Mouse (Mus musculus) left cerebral cortex, postnatal 10 days (tissue): ENCODE results near the gene Dio3. TPM values are rescaled to one million over a fixed set of nuclear protein-coding genes. Genes with fewer than 3 reads are reported as not detected.

Experiments
- DNase-seq, 2 experiments: peaks; one replicate each; pipeline ENCODE4 v3.0.0; 2021 to 2022; ENCODE audit warnings: low spot score in 2 of 2, mixed read lengths in 1 of 2; ENCODE audit errors: extremely low spot score in 1 of 2
- intact Hi-C: fragments of 180-260 bp; cut with DNase I; formaldehyde crosslinking; loops from one replicate; pipeline ENCODE4 v1.15.1; 2025
- total RNA-seq, 2 experiments: library from RNA; stranded (reverse); gene quantifications; 2 replicates each; pipeline ENCODE4 v1.2.3; 2021

The Dio3 gene
- 1 to 10 TPM; 1.1 to 1.4 TPM for total RNA-seq

GRCm38 (mm10) chr12:110278853-110279252, at the start of gene Dio3:
TSS of gene Dio3 (plus strand) at chr12:110279068.
- intact Hi-C loops, result no loop called here
- DNase-seq, result no peak

DNA sequence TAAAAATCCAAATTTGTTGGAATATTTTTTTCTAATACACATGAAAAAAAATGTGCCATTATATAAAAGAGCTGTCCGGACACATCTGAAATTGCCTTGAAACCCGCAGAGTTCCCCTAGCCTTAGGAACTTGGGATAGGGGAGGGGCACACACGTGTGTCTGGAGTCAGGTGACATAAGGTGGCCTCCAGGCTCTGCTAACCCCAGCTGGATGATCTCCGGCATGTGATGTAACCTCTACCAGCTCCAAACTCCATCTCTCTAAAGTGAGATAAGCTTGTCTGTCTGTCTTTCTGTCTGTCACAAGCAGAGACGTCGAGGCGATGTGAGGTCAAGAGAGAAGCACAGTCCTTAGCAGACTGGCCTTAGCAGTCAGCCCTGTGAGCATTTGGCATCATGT, 48.6 kb upstream of the Dio3 start:
- DNase-seq, result no peak
- intact Hi-C loops, result loop anchor here (5.0 kb wide), 1 partner anchor 43 kb away; no protein-coding TSS in a partner anchor

- no peak for DNase-seq
- intact Hi-C loops, result loop anchor here (5.0 kb wide), 1 partner anchor 43 kb away; no protein-coding TSS in a partner anchor
Measured at GRCm38 (mm10) chr12:110230767-110231166, 48.1 kb upstream of the Dio3 start.

DNA sequence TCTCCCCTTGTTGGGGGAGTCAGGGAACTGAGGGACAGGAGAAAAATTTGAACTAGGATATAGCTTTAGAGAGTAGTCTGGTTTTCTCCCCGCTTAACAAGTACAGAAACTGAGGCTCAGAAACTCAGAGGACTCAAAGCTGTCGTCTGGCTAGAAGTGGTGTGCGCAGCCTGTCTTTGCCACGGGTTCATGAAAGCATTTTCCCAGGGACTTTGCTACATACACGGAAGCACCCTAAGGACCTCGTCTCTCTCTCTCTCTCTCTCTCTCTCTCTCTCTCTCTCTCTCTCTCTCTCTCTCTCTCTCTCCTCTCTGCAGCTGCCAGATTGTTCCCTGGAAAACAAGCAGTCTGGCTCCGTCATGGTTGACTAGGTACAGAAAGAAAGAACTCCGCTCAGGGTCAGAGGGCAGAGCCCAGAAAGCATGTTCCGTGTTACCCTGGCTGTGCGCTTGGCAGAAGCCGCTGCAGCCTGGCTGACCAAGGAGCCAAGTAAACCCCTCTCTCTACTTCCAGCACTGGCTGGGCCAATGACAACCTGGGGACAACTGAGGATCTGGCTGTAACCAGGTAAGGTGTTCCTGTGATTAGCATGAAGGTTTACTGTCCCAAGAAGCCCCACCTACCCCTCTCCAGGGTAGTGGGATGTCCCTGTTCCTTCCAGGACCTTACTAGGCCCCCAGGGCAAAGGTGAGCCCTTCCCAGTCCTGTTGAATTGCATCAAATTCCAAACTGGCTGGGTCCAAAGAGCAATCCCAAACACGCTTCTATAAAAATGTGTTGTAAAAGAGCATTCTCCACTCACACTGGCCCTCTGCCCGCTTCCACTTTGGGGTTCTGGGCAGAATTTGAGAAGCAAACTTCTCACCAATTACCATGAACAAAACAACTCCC, 46.9 kb upstream of the Dio3 start:
- intact Hi-C loops, result loop anchor here (5.0 kb wide), 1 partner anchor 45 kb away; no protein-coding TSS in a partner anchor

GRCm38 (mm10) chr12:110235908-110236307, 43.0 kb upstream of the Dio3 start:
- DNase-seq, result no peak
- intact Hi-C loops, result no loop called here

More for the DNA sequence above, 46.9 kb upstream of the Dio3 start:
- DNase-seq, result no peak

DNA sequence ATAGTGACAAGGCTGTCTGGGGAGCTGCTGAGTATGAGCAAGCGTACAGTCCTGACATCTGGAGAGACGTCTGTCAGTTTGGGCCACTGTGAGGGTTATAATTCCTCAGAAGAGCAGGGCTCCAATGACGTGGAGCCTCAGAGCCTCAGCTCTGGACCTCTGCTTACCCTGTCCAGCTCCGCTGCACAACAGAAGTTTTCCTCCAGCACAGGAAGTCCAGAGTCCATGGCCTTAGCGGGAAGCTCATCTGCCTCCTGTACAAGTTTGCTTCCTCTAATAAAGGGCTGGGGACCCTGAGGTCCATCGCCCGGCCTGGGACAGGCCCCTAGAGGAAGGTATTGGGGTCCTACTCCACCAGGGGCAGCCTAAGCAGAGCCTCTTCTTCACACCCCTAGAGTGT, 41.8 kb upstream of the Dio3 start:
- no peak for DNase-seq
- intact Hi-C loops, result no loop called here

GRCm38 (mm10) chr12:110239358-110239757, 39.5 kb upstream of the Dio3 start:
- intact Hi-C loops, result no loop called here
- DNase-seq, result no peak

DNA sequence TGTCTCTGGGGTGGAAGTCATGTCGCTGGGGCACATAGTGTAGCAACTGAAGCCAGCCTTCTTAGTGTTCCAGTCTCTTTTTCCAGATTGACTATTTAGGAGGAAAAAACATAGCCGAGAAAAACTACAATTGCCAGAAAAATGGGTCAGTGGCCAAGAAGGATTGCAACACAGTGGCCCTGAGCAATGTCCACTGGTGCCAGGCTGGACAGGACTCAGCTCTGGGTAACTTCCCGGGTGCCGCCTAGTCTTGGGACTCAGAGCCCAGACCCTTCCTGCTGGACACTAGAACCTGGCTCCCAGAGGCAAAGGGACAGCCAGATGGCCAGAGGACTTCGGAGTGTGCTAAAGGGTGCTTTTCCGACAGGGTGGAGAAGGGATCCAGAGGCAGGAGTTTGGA, 34.3 kb upstream of the Dio3 start:
- no peak for DNase-seq
- intact Hi-C loops, result no loop called here

GRCm38 (mm10) chr12:110245461-110245860, 33.4 kb upstream of the Dio3 start:
- intact Hi-C loops, result no loop called here
- DNase-seq, result no peak

DNA sequence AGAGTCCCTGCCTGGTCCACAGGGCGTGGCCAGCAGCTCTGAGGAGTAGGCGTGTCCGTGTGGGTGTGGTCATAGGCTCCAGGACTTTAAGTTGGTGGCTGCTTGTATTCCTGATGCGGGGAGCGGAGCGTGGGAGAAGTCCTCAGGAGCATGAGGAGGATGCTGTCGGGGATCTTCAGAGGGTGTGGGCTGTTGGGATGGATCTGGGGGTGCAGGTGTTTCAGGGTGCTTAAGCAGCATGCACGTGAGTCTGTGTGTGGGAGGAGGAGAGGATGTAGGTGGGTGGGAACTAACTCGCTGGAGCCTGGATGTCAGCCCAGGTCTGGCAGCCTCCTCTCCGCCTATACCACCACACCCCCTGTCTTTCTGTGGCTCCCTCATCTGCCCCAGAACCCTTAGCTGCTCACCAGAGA, 26.7 kb upstream of the Dio3 start:
- DNase-seq, result no peak
- intact Hi-C loops, result no loop called here

DNA sequence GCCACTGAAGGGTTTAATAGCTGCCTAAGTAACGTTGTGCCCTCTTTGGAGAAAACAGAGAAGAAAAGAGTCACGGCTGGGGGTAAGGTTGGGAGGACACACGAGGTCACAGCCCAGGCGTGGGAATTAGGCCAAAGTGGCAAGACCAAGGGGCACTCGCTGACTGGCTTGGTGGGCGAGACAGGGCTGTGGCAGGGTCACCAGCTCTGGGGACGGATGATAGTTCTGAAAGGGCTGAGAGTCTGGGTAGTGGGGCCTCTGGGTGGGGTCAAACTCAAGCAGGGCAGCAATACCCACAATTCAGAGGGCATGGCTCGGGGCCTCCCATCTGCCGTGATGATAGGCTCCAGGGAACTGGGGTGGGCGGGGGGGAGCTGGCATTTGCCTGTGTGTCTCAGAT, 23.1 kb upstream of the Dio3 start:
- intact Hi-C loops, result no loop called here
- no peak for DNase-seq

DNA sequence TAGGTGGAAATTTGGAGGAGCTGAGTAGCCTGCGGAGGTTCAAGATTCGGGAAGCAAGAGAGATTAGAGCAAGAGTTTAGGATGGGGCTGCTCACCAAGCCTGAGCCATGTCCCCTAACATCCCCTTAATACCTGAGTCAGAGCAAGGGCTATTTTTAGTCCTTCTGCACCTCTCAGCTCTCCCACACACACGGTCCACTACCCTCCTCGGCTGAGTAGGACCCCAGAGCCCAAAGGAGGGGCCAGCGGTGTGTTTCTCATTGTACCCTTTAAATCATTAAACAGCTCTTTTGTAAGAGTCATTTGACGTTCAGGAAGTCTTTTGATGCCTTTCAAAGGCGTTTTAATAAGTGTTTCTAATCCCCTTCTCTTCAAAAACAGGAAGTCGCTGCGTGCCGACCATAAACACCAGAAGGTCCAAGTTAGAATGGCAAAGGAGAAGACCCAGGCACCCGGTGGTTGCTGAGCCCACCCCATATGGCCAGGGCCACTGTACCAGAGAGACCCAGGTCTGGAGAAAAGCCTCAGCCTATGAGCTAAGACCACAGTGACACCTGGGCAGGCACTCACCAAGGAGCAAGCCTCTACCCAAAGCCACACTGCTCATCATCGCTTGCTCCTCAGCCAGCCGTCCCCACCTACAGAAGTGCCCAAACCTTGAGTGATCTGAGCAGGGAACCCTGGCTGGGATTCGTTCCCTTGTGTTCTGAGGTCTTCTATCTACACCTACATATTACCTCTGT, 22.2 kb upstream of the Dio3 start:
- intact Hi-C loops, result no loop called here
- DNase-seq, result no peak

DNA sequence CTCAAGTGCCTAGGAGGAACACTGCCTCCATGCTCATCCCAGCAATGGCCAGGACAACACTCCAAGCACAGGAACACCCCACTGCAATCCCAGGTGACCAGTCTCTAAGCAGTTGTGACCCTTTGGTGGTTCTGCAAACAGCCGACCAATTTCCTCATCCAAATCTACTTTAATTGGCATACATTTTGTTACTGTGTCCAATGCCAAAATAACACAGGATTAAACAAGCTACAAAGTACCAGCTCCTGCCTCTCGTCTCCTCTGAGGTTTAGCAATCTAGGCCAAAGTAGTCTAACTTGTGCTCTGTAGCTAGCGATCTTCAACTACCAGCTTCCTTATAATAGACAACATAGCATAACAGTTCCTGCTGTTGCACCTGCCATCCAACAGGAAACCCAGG, 10.6 kb upstream of the Dio3 start:
- DNase-seq, result no peak
- intact Hi-C loops, result no loop called here

- peak in 1 of 2 experiments; percentile 13 for DNase-seq
- intact Hi-C loops, result no loop called here
Measured at GRCm38 (mm10) chr12:110269686-110270085, 9.2 kb upstream of the Dio3 start.

- intact Hi-C loops, result no loop called here
- no peak for DNase-seq
Measured at GRCm38 (mm10) chr12:110276034-110276433, 2.8 kb upstream of the Dio3 start.

DNA sequence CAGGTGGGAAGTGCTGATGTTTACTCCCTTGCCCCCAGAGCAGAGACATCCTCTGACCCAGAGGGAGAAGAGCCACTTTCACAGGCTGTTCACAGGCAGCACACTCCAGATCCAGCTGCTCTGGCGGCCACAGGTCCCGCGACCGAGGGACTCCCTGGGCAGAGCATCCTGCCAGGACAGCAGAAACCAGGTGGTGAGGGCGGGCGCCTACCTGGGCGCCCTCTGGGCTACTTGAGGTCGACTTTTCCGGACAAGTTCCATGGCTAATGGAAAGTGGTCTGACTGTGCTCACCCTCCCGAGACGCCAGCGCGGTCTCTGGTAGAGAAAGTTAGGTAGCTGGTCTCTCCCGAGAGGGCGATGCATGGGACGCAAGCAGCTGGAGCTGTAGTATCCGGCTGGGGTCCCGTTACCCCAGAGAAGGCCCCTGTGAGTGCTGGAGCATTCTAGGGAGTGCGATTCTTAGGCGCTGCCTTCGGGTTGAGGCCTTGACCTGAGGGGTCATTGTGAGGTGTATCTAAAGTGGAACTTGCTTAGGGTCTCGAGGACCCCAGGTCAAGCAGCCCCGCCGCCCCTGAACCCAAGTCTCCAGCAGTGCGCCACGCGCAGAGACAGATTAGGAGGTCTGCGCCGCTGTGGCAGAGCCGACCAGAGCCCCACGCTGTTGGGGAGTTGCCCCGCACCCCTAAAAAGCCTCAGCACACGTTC, 1.5 kb upstream of the Dio3 start:
- no peak for DNase-seq
- intact Hi-C loops, result no loop called here

DNA sequence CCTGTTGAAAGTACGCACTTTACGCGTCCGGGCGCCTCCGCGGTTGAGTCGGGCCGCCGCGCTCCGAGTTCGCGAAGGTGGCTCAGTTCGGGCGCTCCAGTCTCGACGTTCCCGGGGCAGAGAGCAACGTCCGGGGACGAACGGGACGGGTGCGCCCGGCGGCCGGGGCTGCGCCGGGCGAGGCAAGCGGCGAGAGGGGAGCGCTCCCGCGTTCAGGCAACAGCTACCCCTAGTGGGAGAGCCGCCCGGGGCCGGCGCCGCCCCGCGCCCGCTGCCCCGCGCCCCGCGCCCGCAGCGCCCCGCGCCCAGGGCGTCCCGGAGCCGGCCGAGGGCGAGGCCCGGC, 932 bp upstream of the Dio3 start:
- intact Hi-C loops, result no loop called here
- no peak for DNase-seq

DNA sequence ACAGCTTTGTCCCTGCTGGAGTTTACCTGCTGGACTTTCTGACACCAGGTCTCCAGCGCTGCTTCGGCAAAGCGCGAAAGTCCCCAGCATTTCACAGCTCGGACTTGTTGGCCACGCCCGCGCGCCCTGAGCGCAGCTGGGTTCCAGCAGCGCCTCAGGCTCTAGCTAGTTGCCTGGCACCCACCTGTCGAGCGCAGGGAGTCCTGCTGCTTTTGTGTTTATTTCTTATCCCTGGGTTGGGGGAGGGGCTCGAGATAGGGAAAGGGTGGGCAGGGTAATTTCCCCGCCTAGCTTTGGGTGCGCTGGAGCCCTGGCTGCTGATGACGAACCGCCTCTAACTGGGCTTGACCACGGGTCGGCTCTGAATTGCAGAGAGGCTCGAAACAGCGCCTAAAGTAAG, 1.5 kb downstream of the Dio3 start:
- intact Hi-C loops, result no loop called here
- DNase-seq, result no peak

DNA sequence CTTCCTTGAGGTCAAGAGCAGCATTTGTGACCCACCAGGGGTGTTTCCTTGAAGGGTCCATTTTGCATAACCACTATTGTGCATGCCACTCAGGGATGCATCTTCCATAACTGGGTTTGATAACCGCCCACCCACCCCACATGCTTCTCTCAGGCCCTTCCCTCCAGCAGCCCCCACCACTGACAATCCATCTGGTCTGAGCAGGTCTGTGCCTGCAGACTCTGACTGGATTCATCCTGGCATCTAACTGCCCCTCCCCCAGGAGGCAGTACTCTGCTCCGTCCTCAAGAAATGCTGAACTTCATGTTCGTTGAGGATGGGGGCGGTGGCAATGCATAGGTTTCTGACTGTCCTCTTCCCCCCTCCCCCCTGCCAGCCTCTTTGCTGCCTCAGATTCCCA, 4.9 kb downstream of the Dio3 start:
- no peak for DNase-seq
- intact Hi-C loops, result no loop called here

- no peak for DNase-seq
- intact Hi-C loops, result no loop called here
Measured at GRCm38 (mm10) chr12:110292816-110293215, 13.9 kb downstream of the Dio3 start.
